Comparison of ENCODE assay signal across 35 mouse cellular contexts in the genomic region with DNA sequence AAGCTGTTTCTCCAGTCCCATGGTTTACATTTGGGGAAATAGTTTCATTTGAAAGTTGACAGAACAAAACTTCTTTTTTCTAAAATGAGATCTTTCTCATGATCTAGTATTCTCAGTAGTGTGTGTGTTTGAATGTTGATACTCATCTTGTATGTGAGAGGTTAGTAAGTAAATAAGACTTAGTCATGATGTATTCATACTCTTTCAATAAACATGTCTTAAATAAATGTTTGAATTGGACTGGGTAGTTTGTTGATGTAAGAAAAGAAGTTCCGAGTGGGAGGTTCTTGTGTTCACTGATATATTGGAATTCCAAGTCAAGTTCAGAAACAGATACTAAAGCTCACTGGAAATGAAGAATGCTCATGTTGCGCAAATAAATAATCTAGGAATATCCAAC. TPM values are rescaled to one million over a fixed set of nuclear protein-coding genes. Genes with fewer than 3 reads are reported as not detected.
"Had no signal": no experiment of that assay in that cellular context is flagged by ENCODE, and none has a peak within 500 bp of the region (broad histone marks: within the 10 kb centered on the region; RNA-seq: fewer than 3 reads in every experiment).

No protein-coding gene starts in this region.

- H3K4me3 ChIP-seq: heart, adult 2 months; heart, embryonic 10.5 days; heart, embryonic 12.5 days; heart, embryonic 13.5 days; heart, embryonic 15.5 days; hindbrain, embryonic 10.5 days; hindbrain, embryonic 12.5 days; hindbrain, embryonic 13.5 days; hindbrain, embryonic 15.5 days; intestine, embryonic 15.5 days; kidney, embryonic 15.5 days; layer of hippocampus, adult 2 months had no signal

- H3K9ac ChIP-seq: heart, embryonic 12.5 days; heart, embryonic 13.5 days; heart, embryonic 15.5 days; hindbrain, embryonic 12.5 days; hindbrain, embryonic 13.5 days; hindbrain, embryonic 14.5 days; hindbrain, embryonic 15.5 days; intestine, embryonic 15.5 days; kidney, embryonic 15.5 days had no signal

- H3K36me3 ChIP-seq: heart, embryonic 10.5 days; heart, embryonic 12.5 days; heart, embryonic 13.5 days; heart, embryonic 15.5 days; hindbrain, embryonic 10.5 days; hindbrain, embryonic 12.5 days; hindbrain, embryonic 13.5 days; hindbrain, embryonic 15.5 days; intestine, embryonic 15.5 days; kidney, embryonic 15.5 days had no signal

- H3K27ac ChIP-seq: heart, adult 2 months; heart, embryonic 10.5 days; heart, embryonic 13.5 days; heart, embryonic 15.5 days; hindbrain, embryonic 10.5 days; hindbrain, embryonic 12.5 days; hindbrain, embryonic 13.5 days; hindbrain, embryonic 14.5 days; hindbrain, embryonic 15.5 days; hindbrain, postnatal 0 days; intestine, embryonic 15.5 days; kidney, embryonic 15.5 days; layer of hippocampus, adult 2 months had no signal

- DNase-seq: heart, adult 2 months; heart, postnatal 10 days; heart, postnatal 14 days; heart, postnatal 36 days; heart, postnatal 4 days; kidney, adult 11 months; kidney, adult 18-20 months; kidney, adult 2 months; kidney, adult 8-10 months; kidney, adult 9 months; kidney, postnatal 10 days; kidney, postnatal 14 days; kidney, postnatal 36 days; kidney, postnatal 4 days; layer of hippocampus, adult 9-11 months; layer of hippocampus, postnatal 36 days had no signal

- H3K4me2 ChIP-seq: heart, embryonic 11.5 days; heart, embryonic 12.5 days; heart, embryonic 13.5 days; heart, embryonic 15.5 days; hindbrain, embryonic 12.5 days; hindbrain, embryonic 13.5 days; hindbrain, embryonic 14.5 days; hindbrain, embryonic 15.5 days; intestine, embryonic 15.5 days; kidney, embryonic 15.5 days had no signal

- ATAC-seq: hindbrain, embryonic 16.5 days; hindbrain, postnatal 0 days; inflammation-experienced regulatory T-cells, adult 6 months; intestine, embryonic 15.5 days; intestine, embryonic 16.5 days; intestine, postnatal 0 days had no signal

- H3K27me3 ChIP-seq: heart, embryonic 12.5 days; heart, embryonic 13.5 days; heart, embryonic 15.5 days; hindbrain, embryonic 12.5 days; hindbrain, embryonic 13.5 days; hindbrain, embryonic 15.5 days; intestine, embryonic 15.5 days; kidney, embryonic 15.5 days had no signal

- H3K4me1 ChIP-seq: heart, embryonic 15.5 days; hindbrain, embryonic 12.5 days; hindbrain, embryonic 13.5 days; hindbrain, embryonic 15.5 days had no signal

- H3K9me3 ChIP-seq: heart, embryonic 10.5 days; heart, embryonic 12.5 days; heart, embryonic 13.5 days; heart, embryonic 15.5 days; hindbrain, embryonic 10.5 days; hindbrain, embryonic 12.5 days; hindbrain, embryonic 13.5 days; hindbrain, embryonic 15.5 days; intestine, embryonic 15.5 days; kidney, embryonic 15.5 days had no signal

RNA-seq across cellular contexts. Expression of a gene that starts 25.1 kb away (rescaled TPM):
- total RNA-seq: hematopoietic stem cell, adult 5-6 weeks had no signal
- polyA plus RNA-seq: inflammation-experienced regulatory T-cells, adult 6 months had no signal
